Mouse (Mus musculus) CD4-positive, CD25-positive, alpha-beta regulatory T cell, adult 4 months (primary cell): ENCODE data around the gene Psmd9. TPM values are rescaled to one million over a fixed set of nuclear protein-coding genes. Genes with fewer than 3 reads are reported as not detected.

Experiments
- ATAC-seq: one replicate; pipeline ENCODE4 v1.8.0; 2017
- polyA plus RNA-seq, 2 experiments: library from polyadenylated mRNA; unstranded; fragments of 100-300 nt; shearing (Covaris generic); gene quantifications; one replicate each; pipeline ENCODE4 v1.2.1; 2017

The Psmd9 gene
- polyA plus RNA-seq, 2 experiments from 2014 or later, result 36.5 to 41.5 TPM

GRCm38 (mm10) chr5:123150641-123151040, 18.6 kb upstream of the Psmd9 start:
- peak; percentile 82 for ATAC-seq

- peak; percentile 75 for ATAC-seq
Observed at GRCm38 (mm10) chr5:123151077-123151476, 18.1 kb upstream of the Psmd9 start.

GRCm38 (mm10) chr5:123151707-123152362, 17.4 kb upstream of the Psmd9 start:
- ATAC-seq, result no peak

- ATAC-seq, result no peak
Observed at GRCm38 (mm10) chr5:123152901-123153300, 16.3 kb upstream of the Psmd9 start.

- peak; percentile 32 for ATAC-seq
Observed at GRCm38 (mm10) chr5:123155425-123155824, 13.8 kb upstream of the Psmd9 start.

GRCm38 (mm10) chr5:123156763-123157162, 12.4 kb upstream of the Psmd9 start:
- no peak for ATAC-seq

GRCm38 (mm10) chr5:123157972-123158371, 11.2 kb upstream of the Psmd9 start:
- no peak for ATAC-seq

- ATAC-seq, result no peak
Observed at GRCm38 (mm10) chr5:123159446-123159845, 9.8 kb upstream of the Psmd9 start.

- no peak for ATAC-seq
Observed at GRCm38 (mm10) chr5:123159866-123160265, 9.3 kb upstream of the Psmd9 start.

GRCm38 (mm10) chr5:123160341-123160740, 8.9 kb upstream of the Psmd9 start:
- ATAC-seq, result no peak

- no peak for ATAC-seq
Observed at GRCm38 (mm10) chr5:123162942-123163341, 6.3 kb upstream of the Psmd9 start.

GRCm38 (mm10) chr5:123166437-123166836, 2.8 kb upstream of the Psmd9 start:
- ATAC-seq, result no peak

GRCm38 (mm10) chr5:123167591-123167990, 1.6 kb upstream of the Psmd9 start:
- peak; percentile 27 for ATAC-seq

GRCm38 (mm10) chr5:123170365-123170764, 1.2 kb downstream of the Psmd9 start:
- no peak for ATAC-seq

GRCm38 (mm10) chr5:123171646-123172350, 2.6 kb downstream of the Psmd9 start:
- peak; percentile 72 for ATAC-seq

- ATAC-seq, result peak; percentile 34
Observed at GRCm38 (mm10) chr5:123178792-123179191, 9.6 kb downstream of the Psmd9 start.

GRCm38 (mm10) chr5:123180390-123180789, 11.2 kb downstream of the Psmd9 start:
- no peak for ATAC-seq

GRCm38 (mm10) chr5:123181536-123181935, 12.3 kb downstream of the Psmd9 start:
- ATAC-seq, result no peak

- no peak for ATAC-seq
Observed at GRCm38 (mm10) chr5:123182651-123183050, 13.4 kb downstream of the Psmd9 start, which contains the start of gene Hpd. Gene Hpd, minus strand, starts transcription at chr5:123182727.

GRCm38 (mm10) chr5:123185966-123186365, 16.8 kb downstream of the Psmd9 start:
- ATAC-seq, result no peak

- ATAC-seq, result no peak
Observed at GRCm38 (mm10) chr5:123187306-123187705, 18.1 kb downstream of the Psmd9 start.

- ATAC-seq, result no peak
Observed at GRCm38 (mm10) chr5:123190912-123191311, 21.7 kb downstream of the Psmd9 start.

- no peak for ATAC-seq
Observed at GRCm38 (mm10) chr5:123191427-123191826, 22.2 kb downstream of the Psmd9 start.

GRCm38 (mm10) chr5:123192606-123193150, 23.5 kb downstream of the Psmd9 start:
- ATAC-seq, result no peak
